Mouse (Mus musculus) cerebellum, adult 2 months (tissue): ENCODE measurements around the gene Gm20517.

Experiments
- CTCF ChIP-seq: fragments of 200-500 bp; IDR thresholded peaks from 2 replicates; pipeline ENCODE4 v1.5.1; 2011; ENCODE audit warnings: low read depth, mild to moderate bottlenecking, control low read depth, low read length, moderate library complexity, borderline replicate concordance; ENCODE audit not compliant: insufficient read depth
- POLR2A ChIP-seq: fragments of 200-500 bp; IDR thresholded peaks from 2 replicates; pipeline ENCODE4 v1.6.1; 2011; ENCODE audit warnings: low read length, control low read depth, borderline replicate concordance; ENCODE audit not compliant: insufficient read depth

- TF ChIP-seq CTCF (no peak), POLR2A (no peak)
These were observed 15.1 kb upstream of the Gm20517 start for GRCm38 (mm10) chr17:47596162-47596838.
